Mouse (Mus musculus) urinary bladder, postnatal 4 days (tissue): Measurements from ENCODE around the gene Eid3.

Source experiments
- DNase-seq, 2 experiments: peaks; one replicate each; pipeline ENCODE4 v3.0.0; 2021 to 2022; ENCODE audit warnings: low spot score in 2 of 2

The Eid3 gene

GRCm38 (mm10) chr10:82860929-82861315, 5.5 kb upstream of the Eid3 start:
- DNase-seq, result no peak

- no peak for DNase-seq
Observed at GRCm38 (mm10) chr10:82863106-82863680, 3.2 kb upstream of the Eid3 start.

- DNase-seq, result no peak
Observed at GRCm38 (mm10) chr10:82863827-82864226, 2.6 kb upstream of the Eid3 start.

GRCm38 (mm10) chr10:82866832-82867231, 406 bp downstream of the Eid3 start:
- DNase-seq, result no peak

- DNase-seq, result no peak
Observed at GRCm38 (mm10) chr10:82868418-82869086, 2.1 kb downstream of the Eid3 start.

GRCm38 (mm10) chr10:82875446-82875845, 9.0 kb downstream of the Eid3 start:
- DNase-seq, result no peak

- DNase-seq, result no peak
Observed at GRCm38 (mm10) chr10:82876076-82876796, 9.8 kb downstream of the Eid3 start.

GRCm38 (mm10) chr10:82887354-82887753, 20.9 kb downstream of the Eid3 start:
- DNase-seq, result no peak

- DNase-seq, result no peak
Observed at GRCm38 (mm10) chr10:82888576-82888975, 22.1 kb downstream of the Eid3 start.

- peak; percentile 41 to 71 for DNase-seq
Observed at GRCm38 (mm10) chr10:82889447-82889973, 23.1 kb downstream of the Eid3 start.

GRCm38 (mm10) chr10:82890936-82891335, 24.5 kb downstream of the Eid3 start:
- DNase-seq, result no peak

GRCm38 (mm10) chr10:82891427-82891826, 25.0 kb downstream of the Eid3 start:
- DNase-seq, result no peak

- DNase-seq, result no peak
Observed at GRCm38 (mm10) chr10:82892442-82893055, 26.1 kb downstream of the Eid3 start.

- no peak for DNase-seq
Observed at GRCm38 (mm10) chr10:82893872-82894650, 27.6 kb downstream of the Eid3 start.

GRCm38 (mm10) chr10:82897936-82898335, 31.5 kb downstream of the Eid3 start:
- DNase-seq, result no peak

- DNase-seq, result no peak
Observed at GRCm38 (mm10) chr10:82898893-82899292, 32.5 kb downstream of the Eid3 start.

- DNase-seq, result no peak
Observed at GRCm38 (mm10) chr10:82899810-82900421, 33.5 kb downstream of the Eid3 start.

GRCm38 (mm10) chr10:82900546-82900945, 34.1 kb downstream of the Eid3 start:
- no peak for DNase-seq

- DNase-seq, result peak; percentile 74 to 89
Observed at GRCm38 (mm10) chr10:82901436-82901835, 35.0 kb downstream of the Eid3 start.

GRCm38 (mm10) chr10:82908526-82908925, 42.1 kb downstream of the Eid3 start:
- no peak for DNase-seq

- DNase-seq, result peak; percentile 34 to 67
Observed at GRCm38 (mm10) chr10:82909382-82909781, 43.0 kb downstream of the Eid3 start.
